Mouse (Mus musculus) liver, embryonic 15.5 days (tissue): ENCODE data around the gene Sh3gl1. TPM values are rescaled to one million over a fixed set of nuclear protein-coding genes. Genes with fewer than 3 reads are reported as not detected.
A peak's percentile ranks its signal among the peaks of the same experiment; 100 is the strongest.

Source experiments
- ATAC-seq: fragments of 200-750 bp; cut with Nextera tagmentation; 2 replicates; pipeline ENCODE4 v1.8.0; 2017; ENCODE audit warnings: moderate number of reproducible peaks, mild to moderate bottlenecking, moderate library complexity; ENCODE audit not compliant: insufficient read depth
- H3K27ac ChIP-seq: fragments of 300-500 bp; sonication (generic); replicated peaks from 2 replicates; pipeline ENCODE4 v1.5.1; 2015; ENCODE audit warnings: mild to moderate bottlenecking, inconsistent platforms
- H3K27me3 ChIP-seq: fragments of 300-500 bp; sonication (generic); 2 replicates; pipeline ENCODE4 v1.6.1; 2015; ENCODE audit warnings: mild to moderate bottlenecking, inconsistent platforms
- H3K36me3 ChIP-seq: fragments of 300-500 bp; sonication (generic); replicated peaks from 2 replicates; pipeline ENCODE4 v1.6.1; 2015; ENCODE audit warnings: moderate library complexity, mild to moderate bottlenecking, inconsistent platforms
- H3K4me1 ChIP-seq: fragments of 300-500 bp; sonication (generic); replicated peaks from 2 replicates; pipeline ENCODE4 v1.6.1; 2015; ENCODE audit warnings: inconsistent platforms
- H3K4me2 ChIP-seq: fragments of 300-500 bp; sonication (generic); 2 replicates; pipeline ENCODE4 v1.6.1; 2015; ENCODE audit warnings: moderate library complexity, mild to moderate bottlenecking, inconsistent platforms
- H3K4me3 ChIP-seq: fragments of 300-500 bp; sonication (generic); replicated peaks from 2 replicates; pipeline ENCODE4 v1.5.1; 2015; ENCODE audit warnings: mild to moderate bottlenecking, inconsistent platforms
- H3K9ac ChIP-seq: fragments of 300-500 bp; sonication (generic); 2 replicates; pipeline ENCODE4 v1.6.1; 2015; ENCODE audit warnings: moderate library complexity, mild to moderate bottlenecking, inconsistent platforms
- H3K9me3 ChIP-seq: fragments of 300-500 bp; sonication (generic); replicated peaks from 2 replicates; pipeline ENCODE4 v1.6.1; 2016; ENCODE audit warnings: inconsistent platforms
- WGBS: fragments of 180-500 bp; shearing (Covaris S2); methylation state at CpG from one replicate; pipeline ENCODE4 v1.1.7; 2015; ENCODE audit warnings: mixed read lengths; ENCODE audit not compliant: insufficient replicate concordance; 5-methylcytosine and 5-hydroxymethylcytosine counted together
- polyA plus RNA-seq: library from polyadenylated mRNA; unstranded; fragments of >200 nt; fragmentation: Nextera tagmentation; extraction: Ambion mirVana; gene quantifications from 2 replicates; pipeline ENCODE4 v1.2.1, GENCODE M21; 2015

Gene Sh3gl1
- polyA plus RNA-seq, 1 experiment from 2014 or later: 44.0 TPM

GRCm38 (mm10) chr17:55977301-55977700 is 59.1 kb downstream of the Sh3gl1 start:
- no peaks in the 10 kb centered on the region for H3K9me3 ChIP-seq
- H3K27ac ChIP-seq: no peak overlapping the region
- H3K27me3 ChIP-seq: peaks cover 17% of the 10 kb centered on the region
- no peaks in the 10 kb centered on the region for H3K36me3 ChIP-seq
- peak; percentile 55; the same call in 1 of the 2 replicates for ATAC-seq
- H3K9ac ChIP-seq: no peak overlapping the region
- no peak overlapping the region for H3K4me2 ChIP-seq
- no peak overlapping the region for H3K4me3 ChIP-seq
- 36% methylated on average over 3 of the region's 3 CpGs for WGBS
- H3K4me1 ChIP-seq: peaks cover 10% of the 10 kb centered on the region; the same call in 1 of the 2 replicates

- Histone ChIP-seq H3K27ac (no peak overlapping the region), H3K9me3 (no peaks in the 10 kb centered on the region), H3K36me3 (no peaks in the 10 kb centered on the region), H3K4me3 (no peak overlapping the region), H3K27me3 (peaks cover 26% of the 10 kb centered on the region), H3K4me2 (no peak overlapping the region), H3K4me1 (peaks cover 10% of the 10 kb centered on the region; the same call in 1 of the 2 replicates), H3K9ac (no peak overlapping the region)
- ATAC-seq: peak; percentile 57
- WGBS: 15% methylated on average over 13 of the region's 13 CpGs
These were observed 60.1 kb downstream of the Sh3gl1 start for GRCm38 (mm10) chr17:55976255-55976862.

GRCm38 (mm10) chr17:55971453-55971852 is 65.0 kb downstream of the Sh3gl1 start:
- Histone ChIP-seq H3K4me1 (peaks cover 10% of the 10 kb centered on the region; the same call in 1 of the 2 replicates), H3K27me3 (peaks cover 55% of the 10 kb centered on the region), H3K4me3 (no peak overlapping the region), H3K9ac (no peak overlapping the region), H3K36me3 (peaks cover 13% of the 10 kb centered on the region), H3K4me2 (no peak overlapping the region), H3K27ac (no peak overlapping the region), H3K9me3 (no peaks in the 10 kb centered on the region)
- 25% methylated on average over 22 of the region's 22 CpGs for WGBS
- no peak for ATAC-seq

- peaks cover 55% of the 10 kb centered on the region for H3K27me3 ChIP-seq
- peaks cover 7% of the 10 kb centered on the region; the same call in 1 of the 2 replicates for H3K4me1 ChIP-seq
- peaks cover 23% of the 10 kb centered on the region for H3K36me3 ChIP-seq
- no peak within 1 kb of the TSS for H3K27ac ChIP-seq
- H3K4me2 ChIP-seq: peak within 1 kb of the TSS; percentile 59
- H3K4me3 ChIP-seq: peak within 1 kb of the TSS; percentile 33
- 8% methylated on average over 55 of the region's 55 CpGs for WGBS
- no peaks in the 10 kb centered on the region for H3K9me3 ChIP-seq
- no peak for ATAC-seq
- no peak within 1 kb of the TSS for H3K9ac ChIP-seq
These were observed 66.2 kb downstream of the Sh3gl1 start, which contains the start of gene Shd for GRCm38 (mm10) chr17:55969966-55970891. Gene Shd (plus strand): TSS chr17:55970467.

GRCm38 (mm10) chr17:55969560-55969959 is 66.9 kb downstream of the Sh3gl1 start:
- no peaks in the 10 kb centered on the region for H3K9me3 ChIP-seq
- 49% methylated on average over 14 of the region's 14 CpGs for WGBS
- no peak overlapping the region for H3K4me3 ChIP-seq
- peaks cover 55% of the 10 kb centered on the region for H3K27me3 ChIP-seq
- no peak for ATAC-seq
- H3K36me3 ChIP-seq: peaks cover 30% of the 10 kb centered on the region
- H3K9ac ChIP-seq: no peak overlapping the region
- no peak overlapping the region for H3K27ac ChIP-seq
- H3K4me1 ChIP-seq: peaks cover 7% of the 10 kb centered on the region; the same call in 1 of the 2 replicates
- no peak overlapping the region for H3K4me2 ChIP-seq

- H3K4me3 ChIP-seq: no peak overlapping the region
- peaks cover 47% of the 10 kb centered on the region for H3K27me3 ChIP-seq
- peaks cover 37% of the 10 kb centered on the region for H3K36me3 ChIP-seq
- 55% methylated on average over 7 of the region's 7 CpGs for whole genome bisulfite sequencing
- peaks cover 9% of the 10 kb centered on the region; the same call in 1 of the 2 replicates for H3K4me1 ChIP-seq
- no peak overlapping the region for H3K27ac ChIP-seq
- no peak overlapping the region for H3K9ac ChIP-seq
- no peak for ATAC-seq
- no peak overlapping the region for H3K4me2 ChIP-seq
- H3K9me3 ChIP-seq: no peaks in the 10 kb centered on the region
These were observed 68.2 kb downstream of the Sh3gl1 start for GRCm38 (mm10) chr17:55968210-55968609.

- no peak overlapping the region for H3K27ac ChIP-seq
- no peak overlapping the region for H3K9ac ChIP-seq
- H3K4me3 ChIP-seq: no peak overlapping the region
- ATAC-seq: no peak
- peaks cover 11% of the 10 kb centered on the region; the same call in 1 of the 2 replicates for H3K4me1 ChIP-seq
- H3K36me3 ChIP-seq: peaks cover 39% of the 10 kb centered on the region
- H3K9me3 ChIP-seq: no peaks in the 10 kb centered on the region
- H3K27me3 ChIP-seq: peaks cover 37% of the 10 kb centered on the region
- H3K4me2 ChIP-seq: no peak overlapping the region
- 72% methylated on average over 4 of the region's 4 CpGs for WGBS
These were observed 69.2 kb downstream of the Sh3gl1 start for GRCm38 (mm10) chr17:55967186-55967585.

Other genes with a start within 250 kb of the Sh3gl1 start
- gene Zfp119a, start 157.7 kb downstream of the Sh3gl1 start, polyA plus RNA-seq: 2.0 and 2.2 TPM in 2 replicates
- gene Zfp959, start 144.5 kb downstream of the Sh3gl1 start, polyA plus RNA-seq: 5.9 and 6.0 TPM in 2 replicates
- 2.3 and 2.8 TPM in 2 replicates for gene Zfp119b, start 87.1 kb downstream of the Sh3gl1 start, polyA plus RNA-seq
- 9.2 and 10.0 TPM in 2 replicates for gene Ebi3, start 84.0 kb downstream of the Sh3gl1 start, polyA plus RNA-seq
- 7.2 and 9.7 TPM in 2 replicates for gene Yju2, start 77.5 kb downstream of the Sh3gl1 start, polyA plus RNA-seq
- 0.18 and 0.32 TPM in 2 replicates for gene Shd, start 66.2 kb downstream of the Sh3gl1 start, polyA plus RNA-seq
- 0.13 and 0.50 TPM in 2 replicates for gene Fsd1, start 50.1 kb downstream of the Sh3gl1 start, polyA plus RNA-seq
- gene Stap2, start 31.1 kb downstream of the Sh3gl1 start, polyA plus RNA-seq: 3.3 and 3.9 TPM in 2 replicates
- gene Mpnd, start 30.9 kb downstream of the Sh3gl1 start, polyA plus RNA-seq: 20.4 and 21.0 TPM in 2 replicates
- 16.6 and 18.5 TPM in 2 replicates for gene Chaf1a, start 3.8 kb upstream of the Sh3gl1 start, polyA plus RNA-seq
- gene Ubxn6, start 38.4 kb upstream of the Sh3gl1 start, polyA plus RNA-seq: 12.5 and 13.0 TPM in 2 replicates
- gene Hdgfl2, start 43.0 kb upstream of the Sh3gl1 start, polyA plus RNA-seq: 42.7 and 43.0 TPM in 2 replicates
- gene Plin4, start 73.2 kb upstream of the Sh3gl1 start, polyA plus RNA-seq: 0.02 and 0.06 TPM in 2 replicates
- 1.3 and 3.7 TPM in 2 replicates for gene Plin5, start 81.0 kb upstream of the Sh3gl1 start, polyA plus RNA-seq
- gene Lrg1, start 85.4 kb upstream of the Sh3gl1 start, polyA plus RNA-seq: 3.2 and 4.0 TPM in 2 replicates
- gene Sema6b, start 103.7 kb upstream of the Sh3gl1 start, polyA plus RNA-seq: 0.81 and 1.3 TPM in 2 replicates
- 2.7 and 3.1 TPM in 2 replicates for gene Tnfaip8l1, start 125.8 kb upstream of the Sh3gl1 start, polyA plus RNA-seq
- gene Mydgf, start 147.3 kb upstream of the Sh3gl1 start, polyA plus RNA-seq: 58.6 and 66.4 TPM in 2 replicates
- 19.6 and 22.9 TPM in 2 replicates for gene Dpp9, start 182.3 kb upstream of the Sh3gl1 start, polyA plus RNA-seq
- gene Fem1a, start 220.2 kb upstream of the Sh3gl1 start, polyA plus RNA-seq: 5.7 and 6.4 TPM in 2 replicates
- gene Ticam1, start 240.2 kb upstream of the Sh3gl1 start, polyA plus RNA-seq: 3.2 and 3.7 TPM in 2 replicates